Mouse (Mus musculus): ENCODE results near the gene D17H6S53E. TPM values are rescaled to one million over a fixed set of nuclear protein-coding genes. Genes with fewer than 3 reads are reported as not detected.

Gene D17H6S53E
- polyA plus RNA-seq, 1 experiment from 2014 or later: 10.8 TPM

DNA sequence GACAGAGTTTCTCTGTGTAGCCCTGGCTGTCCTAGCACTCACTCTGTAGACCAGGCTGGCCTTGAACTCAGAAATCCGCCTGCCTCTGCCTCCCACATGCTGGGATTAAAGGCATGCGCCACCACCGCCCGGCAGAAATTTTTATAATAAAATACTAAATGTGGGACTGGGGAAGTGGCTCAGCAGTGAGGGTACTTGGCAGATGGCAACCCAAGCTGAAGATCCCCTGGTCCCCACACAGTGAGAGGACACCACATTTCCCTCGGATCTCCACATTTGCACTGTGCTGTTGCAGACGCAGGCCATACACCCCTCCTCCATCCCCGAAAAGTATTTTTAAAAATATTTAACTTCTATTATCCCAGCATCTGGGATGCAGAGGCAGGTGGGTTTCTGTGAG is 7.3 kb downstream of the D17H6S53E start:
- no peaks in the 10 kb centered on the region for H3K9me3 ChIP-seq (replicated peaks; ENCODE audit: control insufficient read depth, low read length)

DNA sequence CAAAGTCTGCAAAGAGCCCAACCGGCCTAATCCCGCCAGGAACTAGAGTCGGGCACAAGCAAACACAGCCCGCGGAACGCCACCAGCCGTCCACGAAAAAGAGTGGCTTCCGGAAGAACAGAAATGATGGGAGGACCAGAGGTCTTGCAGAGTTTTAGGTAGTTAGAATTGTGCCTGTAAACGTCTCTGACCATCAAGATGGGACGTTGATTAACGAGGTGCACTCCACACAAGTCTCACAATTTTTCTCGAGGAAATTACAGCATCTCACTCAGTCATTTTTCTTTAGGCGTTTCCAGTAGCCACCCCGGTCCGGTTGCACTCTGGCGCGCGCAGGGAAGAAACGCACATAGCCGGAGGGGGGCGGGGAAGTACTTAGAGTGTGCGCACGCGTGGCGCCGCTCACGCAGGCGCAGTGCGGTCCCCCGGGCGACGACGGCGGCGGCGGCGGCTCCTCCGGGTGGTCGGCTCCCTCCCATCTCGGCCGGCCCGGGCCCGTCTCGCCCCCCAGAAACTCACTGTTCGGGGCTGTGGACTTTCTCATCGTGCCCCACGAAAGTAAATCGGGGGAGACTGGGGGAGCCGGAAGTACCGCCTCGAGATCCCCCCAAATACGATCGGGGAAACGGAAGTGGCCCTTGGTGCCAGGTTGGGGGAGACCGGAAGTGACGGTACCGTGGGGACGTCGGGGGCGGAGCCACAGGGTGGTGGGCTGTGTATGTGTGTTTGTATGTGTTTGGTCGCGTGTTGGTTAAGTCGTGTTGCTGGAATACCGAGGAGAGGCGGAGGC is 8.8 kb downstream of the D17H6S53E start, which contains the start of gene Bag6:
TSS of gene Bag6 (plus strand) at position 378 of the 790 bp plus-strand sequence.
- Histone ChIP-seq H3K36me3 (ENCODE audit: control insufficient read depth, insufficient read depth, low read length) (peaks cover 18% of the 10 kb centered on the region), H3K9ac (ENCODE audit: low read depth, low read length) (peak within 1 kb of the TSS; percentile 91), H3K27ac (ENCODE audit: low read depth, low read length) (peak within 1 kb of the TSS; percentile 96), H3K27me3 (ENCODE audit: control insufficient read depth, insufficient read depth, low read length) (no peaks in the 10 kb centered on the region), H3K4me2 (peak within 1 kb of the TSS; percentile 94), H3K9me3 (replicated peaks; ENCODE audit: control insufficient read depth, low read length) (no peaks in the 10 kb centered on the region), H3K4me3 (ENCODE audit: low read depth, low read length) (peak within 1 kb of the TSS; percentile 76), H3K4me1 (ENCODE audit: control insufficient read depth, insufficient read depth, low read length) (peaks cover 9% of the 10 kb centered on the region; the same call in 1 of the 2 replicates)
- under 1% methylated on average over 66 of the region's 66 CpGs for WGBS (ENCODE audit: insufficient replicate concordance)
- peak; percentile 90 for ATAC-seq (replicated peaks; ENCODE audit: insufficient number of reproducible peaks, low FRiP score, low TSS enrichment)

More for the DNA sequence above, 7.3 kb downstream of the D17H6S53E start:
- Histone ChIP-seq H3K27me3 (ENCODE audit: control insufficient read depth, insufficient read depth, low read length) (no peaks in the 10 kb centered on the region), H3K4me3 (ENCODE audit: low read depth, low read length) (peak overlapping the region; percentile 0; the same call in 1 of the 2 replicates), H3K9ac (ENCODE audit: low read depth, low read length) (no peak overlapping the region), H3K4me2 (no peak overlapping the region), H3K36me3 (ENCODE audit: control insufficient read depth, insufficient read depth, low read length) (peaks cover 3% of the 10 kb centered on the region), H3K27ac (ENCODE audit: low read depth, low read length) (no peak overlapping the region), H3K4me1 (ENCODE audit: control insufficient read depth, insufficient read depth, low read length) (peaks cover 9% of the 10 kb centered on the region; the same call in 1 of the 2 replicates)
- WGBS (ENCODE audit: insufficient replicate concordance): 93% methylated on average over 7 of the region's 7 CpGs
- ATAC-seq (replicated peaks; ENCODE audit: insufficient number of reproducible peaks, low FRiP score, low TSS enrichment): no peak

- peak; percentile 63 for ATAC-seq (replicated peaks; ENCODE audit: insufficient number of reproducible peaks, low FRiP score, low TSS enrichment)
- peak overlapping the region; percentile 91 for H3K9ac ChIP-seq (ENCODE audit: low read depth, low read length)
- peak overlapping the region; percentile 76 for H3K4me3 ChIP-seq (ENCODE audit: low read depth, low read length)
- WGBS (ENCODE audit: insufficient replicate concordance): under 1% methylated on average over 42 of the region's 43 CpGs
- H3K36me3 ChIP-seq (ENCODE audit: control insufficient read depth, insufficient read depth, low read length): peaks cover 24% of the 10 kb centered on the region
- no peaks in the 10 kb centered on the region for H3K27me3 ChIP-seq (ENCODE audit: control insufficient read depth, insufficient read depth, low read length)
- H3K27ac ChIP-seq (ENCODE audit: low read depth, low read length): peak overlapping the region; percentile 96
- peaks cover 9% of the 10 kb centered on the region; the same call in 1 of the 2 replicates for H3K4me1 ChIP-seq (ENCODE audit: control insufficient read depth, insufficient read depth, low read length)
- H3K9me3 ChIP-seq (replicated peaks; ENCODE audit: control insufficient read depth, low read length): no peaks in the 10 kb centered on the region
- peak overlapping the region; percentile 94 for H3K4me2 ChIP-seq
Measured at GRCm38 (mm10) chr17:35135591-35136320, 9.6 kb downstream of the D17H6S53E start.

DNA sequence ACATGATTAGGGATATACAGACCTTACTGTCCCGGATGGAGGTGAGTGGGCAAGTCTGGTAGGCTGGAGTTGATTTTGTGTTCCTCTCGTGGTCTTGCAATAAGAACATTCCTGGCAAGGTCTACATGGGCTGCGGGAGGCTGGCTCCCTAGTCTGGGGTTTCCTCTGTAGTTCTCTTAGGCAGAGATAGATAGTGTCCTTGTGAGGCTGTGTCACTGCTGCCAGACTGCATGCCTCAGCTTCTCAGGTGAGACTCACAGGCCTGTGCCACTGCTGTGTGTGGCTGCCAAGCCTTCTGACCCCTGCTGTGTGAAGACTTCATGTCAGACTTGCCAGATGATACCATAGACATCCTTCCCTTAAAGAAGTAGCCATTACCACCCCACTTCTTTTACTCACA is 13.1 kb downstream of the D17H6S53E start:
- no peak for ATAC-seq (replicated peaks; ENCODE audit: insufficient number of reproducible peaks, low FRiP score, low TSS enrichment)
- peaks cover 58% of the 10 kb centered on the region for H3K36me3 ChIP-seq (ENCODE audit: control insufficient read depth, insufficient read depth, low read length)
- peak overlapping the region; percentile 0; the same call in 1 of the 2 replicates for H3K4me3 ChIP-seq (ENCODE audit: low read depth, low read length)
- no peaks in the 10 kb centered on the region for H3K27me3 ChIP-seq (ENCODE audit: control insufficient read depth, insufficient read depth, low read length)
- no peak overlapping the region for H3K4me2 ChIP-seq
- H3K9ac ChIP-seq (ENCODE audit: low read depth, low read length): no peak overlapping the region
- no peaks in the 10 kb centered on the region for H3K9me3 ChIP-seq (replicated peaks; ENCODE audit: control insufficient read depth, low read length)
- no peak overlapping the region; the same call in 1 of the 2 replicates for H3K27ac ChIP-seq (ENCODE audit: low read depth, low read length)
- peaks cover 9% of the 10 kb centered on the region; the same call in 1 of the 2 replicates for H3K4me1 ChIP-seq (ENCODE audit: control insufficient read depth, insufficient read depth, low read length)
- whole genome bisulfite sequencing (ENCODE audit: insufficient replicate concordance): 95% methylated on average over 3 of the region's 3 CpGs

- 78% methylated on average over 16 of the region's 16 CpGs for WGBS (ENCODE audit: insufficient replicate concordance)
Measured at GRCm38 (mm10) chr17:35140490-35140996, 14.4 kb downstream of the D17H6S53E start.

DNA sequence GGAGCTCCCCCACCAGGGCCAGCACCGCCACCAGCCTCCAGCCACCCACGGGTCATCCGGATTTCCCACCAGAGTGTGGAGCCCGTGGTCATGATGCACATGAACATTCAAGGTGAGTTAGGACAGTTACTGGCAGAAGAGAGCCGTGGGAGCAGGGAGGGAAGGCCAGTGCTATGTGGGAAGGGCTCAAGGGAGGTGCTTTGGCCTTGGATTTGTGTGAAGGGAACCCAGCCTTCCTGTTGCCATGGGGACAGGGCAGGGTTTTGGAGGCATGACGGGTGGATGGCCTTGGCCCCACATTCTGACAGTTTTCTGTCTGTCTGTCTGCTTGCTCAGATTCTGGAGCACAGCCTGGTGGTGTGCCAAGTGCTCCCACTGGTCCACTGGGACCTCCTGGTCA is 15.8 kb downstream of the D17H6S53E start:
- WGBS (ENCODE audit: insufficient replicate concordance): 92% methylated on average over 6 of the region's 6 CpGs
- ATAC-seq (replicated peaks; ENCODE audit: insufficient number of reproducible peaks, low FRiP score, low TSS enrichment): no peak
- no peaks in the 10 kb centered on the region for H3K9me3 ChIP-seq (replicated peaks; ENCODE audit: control insufficient read depth, low read length)

More at GRCm38 (mm10) chr17:35140490-35140996, 14.4 kb downstream of the D17H6S53E start:
- Histone ChIP-seq H3K27ac (ENCODE audit: low read depth, low read length) (no peak overlapping the region), H3K4me2 (no peak overlapping the region), H3K4me3 (ENCODE audit: low read depth, low read length) (no peak overlapping the region), H3K27me3 (ENCODE audit: control insufficient read depth, insufficient read depth, low read length) (no peaks in the 10 kb centered on the region), H3K4me1 (ENCODE audit: control insufficient read depth, insufficient read depth, low read length) (peaks cover 9% of the 10 kb centered on the region; the same call in 1 of the 2 replicates), H3K9me3 (replicated peaks; ENCODE audit: control insufficient read depth, low read length) (no peaks in the 10 kb centered on the region), H3K9ac (ENCODE audit: low read depth, low read length) (no peak overlapping the region), H3K36me3 (ENCODE audit: control insufficient read depth, insufficient read depth, low read length) (peaks cover 70% of the 10 kb centered on the region)
- no peak for ATAC-seq (replicated peaks; ENCODE audit: insufficient number of reproducible peaks, low FRiP score, low TSS enrichment)

DNA sequence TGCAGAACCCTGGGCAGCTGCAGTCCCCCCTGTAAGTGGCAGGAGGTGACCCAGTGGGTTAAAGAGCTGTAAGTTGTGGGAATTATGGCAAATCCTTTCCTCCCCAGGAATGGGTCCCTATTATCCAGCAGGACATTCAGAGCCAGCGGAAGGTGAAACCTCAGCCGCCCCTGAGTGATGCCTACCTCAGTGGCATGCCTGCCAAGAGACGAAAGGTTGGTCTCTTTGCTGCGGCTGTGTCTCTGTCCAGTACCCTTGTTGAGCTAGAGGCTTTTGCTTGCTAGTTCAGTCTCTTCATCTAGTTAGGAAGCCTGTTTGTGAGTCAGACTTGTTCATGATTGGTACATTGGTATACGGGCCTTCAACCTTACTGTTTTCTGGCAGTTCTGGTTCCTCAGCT is 20.0 kb downstream of the D17H6S53E start:
- Histone ChIP-seq H3K9me3 (replicated peaks; ENCODE audit: control insufficient read depth, low read length) (no peaks in the 10 kb centered on the region), H3K9ac (ENCODE audit: low read depth, low read length) (no peak overlapping the region), H3K36me3 (ENCODE audit: control insufficient read depth, insufficient read depth, low read length) (peaks cover 83% of the 10 kb centered on the region), H3K4me2 (no peak overlapping the region), H3K4me3 (ENCODE audit: low read depth, low read length) (no peak overlapping the region), H3K4me1 (ENCODE audit: control insufficient read depth, insufficient read depth, low read length) (no peaks in the 10 kb centered on the region), H3K27ac (ENCODE audit: low read depth, low read length) (no peak overlapping the region), H3K27me3 (ENCODE audit: control insufficient read depth, insufficient read depth, low read length) (no peaks in the 10 kb centered on the region)
- no peak for ATAC-seq (replicated peaks; ENCODE audit: insufficient number of reproducible peaks, low FRiP score, low TSS enrichment)
- 88% methylated on average over 5 of the region's 5 CpGs for WGBS (ENCODE audit: insufficient replicate concordance)

More for the DNA sequence above, 15.8 kb downstream of the D17H6S53E start:
- H3K4me3 ChIP-seq (ENCODE audit: low read depth, low read length): no peak overlapping the region
- H3K4me1 ChIP-seq (ENCODE audit: control insufficient read depth, insufficient read depth, low read length): 0 out of 2 replicates have a peak, but pooled peaks cover 2% of the 10 kb centered on the region
- H3K27me3 ChIP-seq (ENCODE audit: control insufficient read depth, insufficient read depth, low read length): no peaks in the 10 kb centered on the region
- H3K36me3 ChIP-seq (ENCODE audit: control insufficient read depth, insufficient read depth, low read length): peaks cover 78% of the 10 kb centered on the region
- no peak overlapping the region for H3K27ac ChIP-seq (ENCODE audit: low read depth, low read length)
- H3K4me2 ChIP-seq: no peak overlapping the region
- H3K9ac ChIP-seq (ENCODE audit: low read depth, low read length): no peak overlapping the region

- Histone ChIP-seq H3K4me2 (no peak overlapping the region), H3K4me3 (ENCODE audit: low read depth, low read length) (no peak overlapping the region), H3K9me3 (replicated peaks; ENCODE audit: control insufficient read depth, low read length) (no peaks in the 10 kb centered on the region), H3K27ac (ENCODE audit: low read depth, low read length) (no peak overlapping the region), H3K4me1 (ENCODE audit: control insufficient read depth, insufficient read depth, low read length) (no peaks in the 10 kb centered on the region), H3K27me3 (ENCODE audit: control insufficient read depth, insufficient read depth, low read length) (no peaks in the 10 kb centered on the region), H3K9ac (ENCODE audit: low read depth, low read length) (no peak overlapping the region), H3K36me3 (ENCODE audit: control insufficient read depth, insufficient read depth, low read length) (peaks cover 80% of the 10 kb centered on the region)
- 62% methylated on average over 3 of the region's 3 CpGs for WGBS (ENCODE audit: insufficient replicate concordance)
- no peak for ATAC-seq (replicated peaks; ENCODE audit: insufficient number of reproducible peaks, low FRiP score, low TSS enrichment)
Measured at GRCm38 (mm10) chr17:35147348-35147747, 21.2 kb downstream of the D17H6S53E start.
